Mouse (Mus musculus) gastrocnemius, postnatal 10 days (tissue): ENCODE results near the gene Gm21258. TPM values are rescaled to one million over a fixed set of nuclear protein-coding genes. Genes with fewer than 3 reads are reported as not detected.
"Not testable (repeated sequence)": the region's sequence is repeated elsewhere in the genome, so short reads cannot be mapped to it uniquely, and the experiment has no call there.

Source experiments
- DNase-seq: peaks from one replicate; pipeline ENCODE4 v3.0.0; 2021; ENCODE audit warnings: mixed read lengths
- long read RNA-seq, 2 experiments: library from polyadenylated mRNA; stranded (forward); transcript quantifications; one replicate each; pipeline ENCODE4 v2.0.0; 2021
- total RNA-seq, 2 experiments: library from RNA; stranded (reverse); gene quantifications; 2 replicates each; pipeline ENCODE4 v1.2.3; 2021

The Gm21258 gene
- not detected for total RNA-seq
- long read RNA-seq, experiment 1: 0 reads
- long read RNA-seq, experiment 2: 0 reads

- not testable (repeated sequence) for DNase-seq
These were observed at the start of gene Gm21258 for GRCm38 (mm10) chrY:52779740-52780139. Gene Gm21258, plus strand, starts transcription at chrY:52780040.
